Mouse (Mus musculus): ENCODE measurements around the gene Pola1. TPM values are rescaled to one million over a fixed set of nuclear protein-coding genes. Genes with fewer than 3 reads are reported as not detected.

Pola1 gene
- polyA plus RNA-seq, 1 experiment from 2014 or later = 4.9 TPM

GRCm38 (mm10) chrX:93634861-93635375 lies 3.0 kb upstream of the Pola1 start:
- Histone ChIP-seq H3K4me1 (replicated peaks) (no peaks in the 10 kb centered on the region; the same call in 1 of the 2 replicates), H3K36me3 (no peaks in the 10 kb centered on the region), H3K4me2 (no peak overlapping the region), H3K27ac (replicated peaks) (no peak overlapping the region), H3K9ac (no peak overlapping the region), H3K27me3 (no peaks in the 10 kb centered on the region), H3K4me3 (no peak overlapping the region), H3K9me3 (no peaks in the 10 kb centered on the region)
- no peak for ATAC-seq (ENCODE audit: low FRiP score, low read depth)
- WGBS = 80% methylated on average over 2 of the region's 2 CpGs

DNA sequence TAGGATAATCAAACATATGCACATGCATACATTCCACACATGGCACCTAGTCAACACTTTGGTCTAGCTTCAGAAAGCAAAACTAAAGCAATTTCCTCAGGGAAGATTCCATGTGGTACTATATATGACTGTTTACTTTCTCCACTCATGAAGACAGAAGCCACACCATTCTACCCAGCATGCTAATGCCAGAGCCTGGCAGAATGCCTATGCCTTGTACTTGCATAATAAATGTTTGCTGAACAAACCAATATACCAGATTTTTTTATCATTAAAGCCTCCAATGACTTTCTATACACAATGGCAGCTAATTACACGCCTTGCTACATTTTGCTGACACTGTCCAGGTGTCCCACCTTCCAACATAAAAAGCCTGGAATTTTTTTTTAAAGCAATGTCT lies 1.7 kb downstream of the Pola1 start:
- Histone ChIP-seq H3K36me3 (no peaks in the 10 kb centered on the region), H3K27me3 (no peaks in the 10 kb centered on the region), H3K4me1 (replicated peaks) (no peaks in the 10 kb centered on the region; the same call in 1 of the 2 replicates), H3K9ac (no peak overlapping the region), H3K4me3 (no peak overlapping the region), H3K9me3 (no peaks in the 10 kb centered on the region), H3K27ac (replicated peaks) (no peak overlapping the region), H3K4me2 (0 out of 2 replicates have a peak overlapping the region, but pooled peaks have one; percentile 13)
- no peak for ATAC-seq (ENCODE audit: low FRiP score, low read depth)
- 61% methylated on average over 1 of the region's 1 CpGs for WGBS

GRCm38 (mm10) chrX:93602214-93602613 lies 29.7 kb downstream of the Pola1 start:
- no peaks in the 10 kb centered on the region for H3K4me1 ChIP-seq (replicated peaks)
- ATAC-seq (ENCODE audit: low FRiP score, low read depth) = no peak
- WGBS = 83% methylated on average over 1 of the region's 1 CpGs
- H3K4me3 ChIP-seq = no peak overlapping the region
- H3K36me3 ChIP-seq = no peaks in the 10 kb centered on the region
- no peak overlapping the region for H3K27ac ChIP-seq (replicated peaks)
- no peaks in the 10 kb centered on the region for H3K27me3 ChIP-seq
- H3K9me3 ChIP-seq = no peaks in the 10 kb centered on the region
- H3K9ac ChIP-seq = no peak overlapping the region
- no peak overlapping the region for H3K4me2 ChIP-seq

DNA sequence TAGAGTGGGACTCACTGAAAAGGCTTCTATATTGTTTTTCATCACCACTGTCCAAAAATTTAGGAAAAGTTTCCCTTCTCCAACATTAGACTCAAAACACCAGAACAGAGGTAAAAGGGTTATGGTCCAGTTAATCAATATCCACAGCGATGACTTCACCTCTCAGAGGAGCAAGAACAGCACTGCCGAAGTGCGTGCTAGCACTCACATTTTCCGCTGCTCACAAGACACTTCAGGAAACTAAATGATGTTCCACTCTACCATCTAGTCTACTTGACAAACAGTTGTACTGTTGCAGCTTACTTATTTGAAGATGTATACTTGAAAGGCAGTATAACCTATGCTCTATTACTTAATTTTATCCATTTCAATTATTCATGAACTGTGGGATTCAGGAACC lies 37.7 kb downstream of the Pola1 start:
- H3K4me2 ChIP-seq = no peak overlapping the region
- no peak overlapping the region for H3K4me3 ChIP-seq
- no peak overlapping the region for H3K9ac ChIP-seq
- 95% methylated on average over 4 of the region's 4 CpGs for WGBS
- H3K36me3 ChIP-seq = no peaks in the 10 kb centered on the region
- no peaks in the 10 kb centered on the region for H3K27me3 ChIP-seq
- H3K27ac ChIP-seq (replicated peaks) = no peak overlapping the region
- no peaks in the 10 kb centered on the region for H3K9me3 ChIP-seq
- no peaks in the 10 kb centered on the region for H3K4me1 ChIP-seq (replicated peaks)
- ATAC-seq (ENCODE audit: low FRiP score, low read depth) = no peak

DNA sequence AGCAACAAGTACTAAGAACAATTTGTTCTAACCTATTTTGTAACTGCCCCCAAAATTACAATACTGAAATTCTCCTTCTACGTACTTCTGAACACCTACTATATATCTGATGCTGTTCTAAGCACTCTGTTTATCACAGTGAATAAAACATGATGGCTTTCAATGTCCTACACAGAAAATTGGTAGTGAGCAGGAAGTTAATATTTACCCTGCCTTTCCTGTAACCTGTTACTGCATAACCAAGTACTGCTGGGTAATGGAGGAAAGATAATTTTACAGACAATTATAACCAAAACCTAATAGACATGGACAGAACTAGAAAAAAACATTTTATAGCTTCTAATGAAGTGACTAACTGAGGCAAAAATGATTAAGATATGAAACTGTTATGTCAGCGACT lies 51.0 kb downstream of the Pola1 start:
- H3K4me3 ChIP-seq = no peak overlapping the region
- no peaks in the 10 kb centered on the region for H3K36me3 ChIP-seq
- H3K27ac ChIP-seq (replicated peaks) = no peak overlapping the region
- H3K4me2 ChIP-seq = no peak overlapping the region
- no peaks in the 10 kb centered on the region for H3K9me3 ChIP-seq
- WGBS = 89% methylated on average over 2 of the region's 2 CpGs
- H3K27me3 ChIP-seq = no peaks in the 10 kb centered on the region
- no peak for ATAC-seq (ENCODE audit: low FRiP score, low read depth)
- H3K9ac ChIP-seq = no peak overlapping the region
- H3K4me1 ChIP-seq (replicated peaks) = no peaks in the 10 kb centered on the region

DNA sequence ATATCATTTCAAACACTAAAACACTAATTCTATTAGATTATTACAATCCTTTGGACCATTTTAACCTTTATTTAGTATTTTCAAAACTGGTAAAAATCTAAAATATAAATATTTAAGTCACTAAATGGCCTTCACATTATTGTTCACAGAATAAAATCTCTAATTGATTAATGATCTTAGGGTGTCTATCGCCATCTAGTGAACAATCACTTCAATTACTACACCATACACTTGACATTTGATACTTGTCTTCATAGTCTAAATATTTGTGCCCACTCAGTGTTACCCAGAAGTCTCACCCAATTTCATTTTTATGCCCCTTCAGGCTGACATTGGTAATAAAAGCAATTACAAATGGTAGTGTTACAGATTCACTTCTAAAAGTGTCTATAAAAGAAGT lies 74.8 kb downstream of the Pola1 start:
- H3K27me3 ChIP-seq = no peaks in the 10 kb centered on the region
- no peaks in the 10 kb centered on the region for H3K36me3 ChIP-seq
- H3K27ac ChIP-seq (replicated peaks) = no peak overlapping the region
- H3K4me1 ChIP-seq (replicated peaks) = no peaks in the 10 kb centered on the region
- no peak overlapping the region for H3K4me2 ChIP-seq
- H3K9ac ChIP-seq = no peak overlapping the region
- H3K9me3 ChIP-seq = no peaks in the 10 kb centered on the region
- no peak overlapping the region for H3K4me3 ChIP-seq
- ATAC-seq (ENCODE audit: low FRiP score, low read depth) = no peak
- 41% methylated on average over 1 of the region's 1 CpGs for WGBS

GRCm38 (mm10) chrX:93539779-93540178 lies 92.2 kb downstream of the Pola1 start:
- Histone ChIP-seq H3K36me3 (no peaks in the 10 kb centered on the region), H3K4me1 (replicated peaks) (no peaks in the 10 kb centered on the region), H3K27me3 (no peaks in the 10 kb centered on the region), H3K9ac (no peak overlapping the region), H3K9me3 (no peaks in the 10 kb centered on the region), H3K4me3 (no peak overlapping the region), H3K27ac (replicated peaks) (no peak overlapping the region), H3K4me2 (no peak overlapping the region)
- WGBS = 77% methylated on average over 2 of the region's 2 CpGs
- no peak for ATAC-seq (ENCODE audit: low FRiP score, low read depth)

GRCm38 (mm10) chrX:93502865-93503353 lies 129.0 kb downstream of the Pola1 start:
- Histone ChIP-seq H3K27ac (replicated peaks) (no peak overlapping the region), H3K4me1 (replicated peaks) (no peaks in the 10 kb centered on the region), H3K9ac (no peak overlapping the region), H3K27me3 (no peaks in the 10 kb centered on the region), H3K36me3 (no peaks in the 10 kb centered on the region), H3K4me3 (no peak overlapping the region), H3K4me2 (no peak overlapping the region), H3K9me3 (no peaks in the 10 kb centered on the region)
- ATAC-seq (ENCODE audit: low FRiP score, low read depth) = no peak
- WGBS = 80% methylated on average over 2 of the region's 2 CpGs

DNA sequence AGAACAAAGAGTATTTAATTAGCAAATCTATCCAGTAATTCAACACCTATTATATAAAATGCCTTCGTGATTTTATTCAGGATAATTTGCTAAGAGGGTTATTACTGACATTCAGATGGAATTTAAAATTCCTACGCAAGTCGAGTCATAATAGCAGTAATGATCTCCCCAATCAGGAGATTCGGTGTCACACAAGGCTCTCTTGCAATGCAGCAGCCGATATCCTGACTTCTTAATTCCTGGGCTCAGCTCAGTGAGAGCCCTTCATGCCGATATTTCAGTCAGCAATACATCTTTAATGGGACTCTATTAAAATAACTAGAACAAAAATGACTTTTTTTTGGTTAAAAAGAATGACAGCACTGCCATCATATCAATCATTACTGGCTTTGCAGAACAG lies 134.4 kb downstream of the Pola1 start:
- no peak overlapping the region for H3K27ac ChIP-seq (replicated peaks)
- 74% methylated on average over 6 of the region's 6 CpGs for WGBS
- no peak overlapping the region for H3K4me3 ChIP-seq
- ATAC-seq (ENCODE audit: low FRiP score, low read depth) = no peak
- H3K9me3 ChIP-seq = no peaks in the 10 kb centered on the region
- no peaks in the 10 kb centered on the region for H3K36me3 ChIP-seq
- H3K4me2 ChIP-seq = no peak overlapping the region
- H3K9ac ChIP-seq = no peak overlapping the region
- no peaks in the 10 kb centered on the region for H3K27me3 ChIP-seq
- no peaks in the 10 kb centered on the region for H3K4me1 ChIP-seq (replicated peaks)

DNA sequence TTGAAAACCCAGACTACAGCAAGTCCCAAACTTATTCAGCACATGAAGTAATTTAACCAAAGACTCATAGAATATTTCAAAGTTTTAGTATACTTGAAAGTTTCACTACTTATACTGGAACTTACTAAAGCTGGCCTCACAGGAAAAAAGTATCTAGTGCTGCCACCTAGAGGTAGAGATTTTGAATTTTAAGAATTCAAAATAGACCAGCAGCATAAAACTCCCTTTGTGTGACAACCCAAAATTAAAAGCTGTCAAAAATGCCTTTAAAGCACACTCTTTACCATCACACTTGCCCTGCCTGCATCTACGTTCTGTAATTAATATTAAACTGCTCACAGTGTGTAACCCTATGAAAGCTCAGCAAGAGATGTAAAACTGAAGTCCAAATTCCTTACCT lies 166.2 kb downstream of the Pola1 start:
- no peaks in the 10 kb centered on the region for H3K27me3 ChIP-seq
- WGBS = 58% methylated on average over 1 of the region's 1 CpGs

GRCm38 (mm10) chrX:93429738-93430260 lies 202.2 kb downstream of the Pola1 start:
- no peak overlapping the region for H3K27ac ChIP-seq (replicated peaks)
- no peaks in the 10 kb centered on the region for H3K9me3 ChIP-seq
- no peak for ATAC-seq (ENCODE audit: low FRiP score, low read depth)
- no peak overlapping the region for H3K9ac ChIP-seq
- 41% methylated on average over 6 of the region's 6 CpGs for WGBS
- no peak overlapping the region for H3K4me3 ChIP-seq
- H3K4me1 ChIP-seq (replicated peaks) = no peaks in the 10 kb centered on the region
- H3K4me2 ChIP-seq = no peak overlapping the region
- H3K36me3 ChIP-seq = no peaks in the 10 kb centered on the region
- no peaks in the 10 kb centered on the region for H3K27me3 ChIP-seq

More for the DNA sequence above, 166.2 kb downstream of the Pola1 start:
- Histone ChIP-seq H3K36me3 (no peaks in the 10 kb centered on the region), H3K9ac (no peak overlapping the region), H3K9me3 (no peaks in the 10 kb centered on the region), H3K4me2 (no peak overlapping the region), H3K4me1 (replicated peaks) (no peaks in the 10 kb centered on the region), H3K27ac (replicated peaks) (no peak overlapping the region), H3K4me3 (no peak overlapping the region)
- no peak for ATAC-seq (ENCODE audit: low FRiP score, low read depth)

- WGBS = 42% methylated on average over 9 of the region's 9 CpGs
- Histone ChIP-seq H3K27me3 (no peaks in the 10 kb centered on the region), H3K27ac (replicated peaks) (no peak overlapping the region), H3K4me2 (0 out of 2 replicates have a peak overlapping the region, but pooled peaks have one; percentile 9), H3K4me3 (no peak overlapping the region), H3K36me3 (no peaks in the 10 kb centered on the region), H3K9me3 (no peaks in the 10 kb centered on the region), H3K4me1 (replicated peaks) (no peaks in the 10 kb centered on the region), H3K9ac (no peak overlapping the region)
- ATAC-seq (ENCODE audit: low FRiP score, low read depth) = no peak
These were observed 202.8 kb downstream of the Pola1 start for GRCm38 (mm10) chrX:93428956-93429737.

Data from hindbrain, embryonic 15.5 days (tissue).